Comparison of ENCODE assay signal across 8 mouse cellular contexts in genomic region chr11:74841366-74841765, GRCm38 (mm10). TPM values are rescaled to one million over a fixed set of nuclear protein-coding genes. Genes with fewer than 3 reads are reported as not detected.
DNase-seq lines count a peak whose midpoint lies in the region; ATAC-seq and TF ChIP-seq lines count a peak whose summit lies in the region.

No protein-coding gene starts in this region.

- DNase-seq in layer of hippocampus, adult 2 months (ENCODE audit: low spot score in 2 of 2), result no peak
- DNase-seq in layer of hippocampus, postnatal 10 days (ENCODE audit: low spot score in 2 of 2), result no peak
- peak; percentile 62 for DNase-seq in adrenal gland, postnatal 10 days
- DNase-seq in cerebellum, adult 9-10 months, result peak; percentile 55
- DNase-seq in kidney, adult 9 months, result peak; percentile 92
- no peak for DNase-seq in thymus, postnatal 25 days
- no peak for DNase-seq in urinary bladder, postnatal 4 days (ENCODE audit: low spot score in 2 of 2)

- peak overlapping the region; percentile 83; the same call in 1 of the 2 replicates for H3K27ac ChIP-seq in layer of hippocampus, adult 2 months

- no peak for ATAC-seq in megakaryocyte-erythroid progenitor cell, adult 5-6 weeks (replicated peaks; ENCODE audit: low FRiP score, low TSS enrichment, poor library complexity, severe bottlenecking)

- TF ChIP-seq CTCF in layer of hippocampus, adult 2 months (conservative IDR thresholded peaks at IDR 0.05), result no peak

- no peak overlapping the region for H3K4me3 ChIP-seq in layer of hippocampus, adult 2 months

RNA-seq across cellular contexts. Expression of gene Mnt, which starts 10.6 kb away (rescaled TPM):
- total RNA-seq in layer of hippocampus, adult 2 months (2021), result 10 to 100 TPM; 31.3 to 32.8 TPM
- total RNA-seq in layer of hippocampus, postnatal 10 days (2021), result 10 to 100 TPM; 31.9 to 34.6 TPM
- total RNA-seq in adrenal gland, postnatal 10 days (2021), result 10 to 100 TPM; 19.1 to 20.6 TPM
- total RNA-seq in megakaryocyte-erythroid progenitor cell, adult 5-6 weeks (2014; fragmentation: Nextera tagmentation), result 9.1 and 17.1 TPM in 2 replicates
- total RNA-seq in megakaryocyte-erythroid progenitor cell, adult 5-6 weeks (2017), result 2.6 and 3.6 TPM in 2 replicates

RNA-seq across cellular contexts. Expression of gene Sgsm2, which starts 55.5 kb away (rescaled TPM):
- total RNA-seq in layer of hippocampus, adult 2 months (2021), result 10 to 100 TPM; 91.7 to 99.3 TPM
- 10 to 100 TPM; 69.9 to 76.1 TPM for total RNA-seq in layer of hippocampus, postnatal 10 days (2021)
- 10 to 100 TPM; 18.3 to 25.3 TPM for total RNA-seq in adrenal gland, postnatal 10 days (2021)
- 8.3 and 10.3 TPM in 2 replicates for total RNA-seq in megakaryocyte-erythroid progenitor cell, adult 5-6 weeks (2014; fragmentation: Nextera tagmentation)
- total RNA-seq in megakaryocyte-erythroid progenitor cell, adult 5-6 weeks (2017), result 3.1 and 10.1 TPM in 2 replicates

RNA-seq across cellular contexts. Expression of gene Tsr1, which starts 56.5 kb away (rescaled TPM):
- total RNA-seq in layer of hippocampus, adult 2 months (2021), result 10 to 100 TPM; 32.0 to 36.8 TPM
- 10 to 100 TPM; 40.1 to 43.2 TPM for total RNA-seq in layer of hippocampus, postnatal 10 days (2021)
- total RNA-seq in adrenal gland, postnatal 10 days (2021), result 10 to 100 TPM; 34.6 to 39.2 TPM
- 80.0 and 80.7 TPM in 2 replicates for total RNA-seq in megakaryocyte-erythroid progenitor cell, adult 5-6 weeks (2014; fragmentation: Nextera tagmentation)
- 139 and 154 TPM in 2 replicates for total RNA-seq in megakaryocyte-erythroid progenitor cell, adult 5-6 weeks (2017)

Comparison
In these comparisons a context has a peak if more than half of its experiments do, and no peak if none do; other contexts are left out.
1. DNase-seq: peak in adrenal gland, postnatal 10 days (single experiment), cerebellum, adult 9-10 months (single experiment) and kidney, adult 9 months (single experiment); none in layer of hippocampus, adult 2 months (0 of 2), layer of hippocampus, postnatal 10 days (0 of 2), thymus, postnatal 25 days (single experiment) and urinary bladder, postnatal 4 days (0 of 2).